Mouse (Mus musculus) cerebellum, adult 2 months (tissue): Measurements from ENCODE around the gene Prr15l. TPM values are rescaled to one million over a fixed set of nuclear protein-coding genes. Genes with fewer than 3 reads are reported as not detected.

Experiments
- DNase-seq, 2 experiments: peaks; one replicate each; pipeline ENCODE4 v3.0.0; 2021
- H3K27ac ChIP-seq: fragments of 200-500 bp; 2 replicates; pipeline ENCODE4 v1.5.1; 2012; ENCODE audit warnings: low read length, control low read depth, inconsistent platforms; ENCODE audit not compliant: insufficient read depth
- H3K27me3 ChIP-seq: fragments of 200-500 bp; 2 replicates; pipeline ENCODE4 v1.6.1; 2012; ENCODE audit warnings: inconsistent platforms, mild to moderate bottlenecking, low read length, moderate library complexity; ENCODE audit not compliant: control insufficient read depth, insufficient read depth
- H3K4me1 ChIP-seq: fragments of 200-500 bp; 2 replicates; pipeline ENCODE4 v1.6.1; 2011; ENCODE audit warnings: low read length; ENCODE audit not compliant: control insufficient read depth, insufficient read depth
- H3K4me3 ChIP-seq: fragments of 200-500 bp; replicated peaks from 2 replicates; pipeline ENCODE3; 2011; ENCODE audit warnings: mild to moderate bottlenecking, low read depth, low read length, control low read depth; ENCODE audit not compliant: insufficient read depth
- CTCF ChIP-seq: fragments of 200-500 bp; IDR thresholded peaks from 2 replicates; pipeline ENCODE4 v1.5.1; 2011; ENCODE audit warnings: low read depth, mild to moderate bottlenecking, control low read depth, low read length, moderate library complexity, borderline replicate concordance; ENCODE audit not compliant: insufficient read depth
- POLR2A ChIP-seq: fragments of 200-500 bp; IDR thresholded peaks from 2 replicates; pipeline ENCODE4 v1.6.1; 2011; ENCODE audit warnings: low read length, control low read depth, borderline replicate concordance; ENCODE audit not compliant: insufficient read depth
- WGBS: fragments of 180-500 bp; shearing (Covaris S2); methylation state at CpG from one replicate; pipeline ENCODE4 v1.1.7; 2018; 5-methylcytosine and 5-hydroxymethylcytosine counted together
- polyA plus RNA-seq: library from polyadenylated mRNA; depleted of rRNA; stranded (reverse); fragments of >200 nt; gene quantifications from 2 replicates; pipeline ENCODE4 v1.2.3, GENCODE M21; 2012

The Prr15l gene
- polyA plus RNA-seq, 1 experiment, result not detected

DNA sequence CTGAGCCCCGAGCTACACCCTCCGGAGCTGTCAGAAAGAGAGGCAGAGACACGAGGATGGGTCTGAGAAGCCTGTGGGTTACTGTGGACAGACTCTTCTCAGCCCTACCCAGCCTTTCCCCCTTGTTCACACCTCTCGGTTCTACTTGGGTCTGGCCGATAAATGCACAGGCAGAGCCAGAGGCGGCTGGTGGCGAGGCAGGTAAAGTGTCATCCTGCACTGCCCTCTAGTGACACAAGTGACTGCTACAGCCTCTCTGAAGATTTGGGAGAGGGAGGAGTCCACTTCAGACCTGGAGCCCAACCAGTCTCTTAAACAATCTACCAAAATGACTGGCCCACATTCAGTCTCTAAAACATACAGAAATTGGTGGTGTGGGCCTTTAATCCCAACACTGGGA is 17.9 kb upstream of the Prr15l start:
- TF ChIP-seq POLR2A (no peak), CTCF (peak; percentile 95)
- Histone ChIP-seq H3K27me3 (no peaks in the 10 kb centered on the region), H3K4me3 (no peak overlapping the region), H3K27ac (no peak overlapping the region), H3K4me1 (peaks cover 11% of the 10 kb centered on the region)
- peak; percentile 80 to 86 for DNase-seq
- WGBS, result 11% methylated on average over 7 of the region's 7 CpGs

DNA sequence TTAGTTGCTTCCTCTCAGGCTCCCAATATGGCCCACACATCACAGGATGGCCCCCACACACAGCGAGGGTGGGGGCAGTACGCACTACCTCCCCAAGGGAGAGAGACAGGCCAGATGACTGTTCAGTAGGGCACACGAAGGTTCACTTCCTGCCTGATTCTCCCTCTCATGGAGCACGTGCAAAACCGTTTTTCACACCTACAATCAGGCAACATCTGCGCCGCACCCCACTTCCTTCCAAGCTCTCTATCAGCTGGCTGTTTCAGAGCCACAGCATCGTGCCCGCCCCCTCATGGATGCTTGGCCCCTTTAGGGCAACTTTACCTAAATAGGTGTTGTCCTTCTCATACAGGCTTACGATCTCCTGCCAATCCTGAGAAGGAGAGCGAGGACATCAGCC is 15.2 kb upstream of the Prr15l start:
- WGBS, result 82% methylated on average over 11 of the region's 11 CpGs
- DNase-seq, result no peak
- Histone ChIP-seq H3K27me3 (no peaks in the 10 kb centered on the region), H3K4me1 (peaks cover 11% of the 10 kb centered on the region), H3K27ac (no peak overlapping the region), H3K4me3 (no peak overlapping the region)
- TF ChIP-seq CTCF (no peak), POLR2A (no peak)

GRCm38 (mm10) chr11:96916044-96916884 is 11.6 kb upstream of the Prr15l start, which contains the start of gene Cdk5rap3:
Cdk5rap3 (minus strand) TSS chr11:96916496.
- peak; percentile 98 to 100 for DNase-seq
- WGBS, result under 1% methylated on average over 55 of the region's 55 CpGs
- H3K4me1 ChIP-seq, result no peaks in the 10 kb centered on the region
- H3K27me3 ChIP-seq, result no peaks in the 10 kb centered on the region
- peak within 1 kb of the TSS; percentile 40; the same call in 1 of the 2 replicates for H3K27ac ChIP-seq
- H3K4me3 ChIP-seq, result peak within 1 kb of the TSS; percentile 78
- peak; percentile 81 for TF ChIP-seq CTCF
- TF ChIP-seq POLR2A, result peak; percentile 73; the same call in 1 of the 2 replicates

DNA sequence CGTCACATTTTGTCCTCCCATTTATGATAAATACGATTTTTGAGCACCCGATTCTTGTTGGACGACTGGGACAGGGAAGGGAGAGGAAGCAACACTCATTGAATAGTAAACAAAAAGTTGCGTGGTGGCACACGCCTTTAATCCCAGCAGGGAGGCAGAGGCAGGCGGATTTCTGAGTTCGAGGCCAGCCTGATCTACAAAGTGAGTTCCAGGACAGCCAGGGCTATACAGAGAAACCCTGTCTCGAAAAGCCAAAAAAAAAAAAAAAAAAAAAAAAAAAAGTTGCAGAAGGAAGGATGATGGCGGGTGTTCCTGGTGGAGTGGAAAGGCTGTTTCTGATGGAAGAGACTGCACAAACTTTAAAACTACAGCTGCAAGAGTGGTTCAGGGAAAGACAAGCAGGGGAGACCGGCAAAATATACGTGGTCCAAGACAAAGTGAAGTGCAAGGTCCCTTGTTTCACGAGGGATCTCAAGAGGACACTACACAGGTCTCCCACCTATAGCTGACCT is 11.0 kb upstream of the Prr15l start:
- H3K4me1 ChIP-seq, result no peaks in the 10 kb centered on the region
- H3K27me3 ChIP-seq, result no peaks in the 10 kb centered on the region
- H3K4me3 ChIP-seq, result peak overlapping the region; percentile 28
- 25% methylated on average over 13 of the region's 13 CpGs for WGBS
- H3K27ac ChIP-seq, result no peak overlapping the region
- TF ChIP-seq POLR2A (no peak), CTCF (no peak)
- no peak for DNase-seq

- no peak overlapping the region for H3K4me3 ChIP-seq
- no peaks in the 10 kb centered on the region for H3K27me3 ChIP-seq
- DNase-seq, result no peak
- H3K27ac ChIP-seq, result no peak overlapping the region
- 92% methylated on average over 6 of the region's 6 CpGs for WGBS
- no peak for TF ChIP-seq POLR2A
- no peak for TF ChIP-seq CTCF
- no peaks in the 10 kb centered on the region for H3K4me1 ChIP-seq
Observed at GRCm38 (mm10) chr11:96917415-96917814, 10.5 kb upstream of the Prr15l start.

DNA sequence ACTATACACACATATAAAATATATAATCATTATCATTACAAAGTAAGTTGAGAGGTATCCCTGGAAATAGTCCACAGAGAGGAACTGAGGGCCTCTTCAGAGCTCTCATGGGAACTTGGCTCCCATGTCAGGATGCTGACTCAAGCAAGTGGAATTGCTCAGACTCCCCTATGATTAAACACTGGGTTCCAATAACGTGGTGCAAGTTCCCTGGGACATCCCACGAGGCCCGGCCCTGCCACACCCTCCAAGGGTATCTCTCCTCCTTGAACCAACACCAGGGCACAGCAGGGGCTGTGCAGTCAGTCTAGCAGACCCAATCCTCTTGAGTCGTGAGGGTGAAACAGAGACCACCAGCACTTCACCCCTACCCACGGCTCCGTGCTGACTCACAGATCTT is 8.9 kb upstream of the Prr15l start:
- WGBS, result 51% methylated on average over 6 of the region's 6 CpGs

DNA sequence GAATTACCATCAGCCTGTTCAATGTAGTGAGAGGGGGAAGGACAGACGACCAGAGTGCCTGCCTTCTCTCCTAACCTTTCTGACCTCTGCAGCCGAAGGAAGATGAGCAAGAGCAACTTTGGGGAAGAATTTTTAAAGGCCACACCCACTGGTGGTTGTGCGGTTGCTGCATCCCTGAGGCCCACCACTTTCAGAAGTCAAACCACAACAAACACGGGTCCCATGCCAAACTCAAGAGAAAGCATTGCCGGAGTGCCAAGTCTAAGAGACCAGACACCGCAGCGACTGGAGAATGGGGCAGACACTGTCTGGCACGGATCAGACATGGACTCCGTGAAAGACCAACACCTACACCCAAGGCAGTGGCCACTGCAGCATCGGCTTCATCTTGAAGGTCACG is 3.0 kb upstream of the Prr15l start:
- no peak for TF ChIP-seq POLR2A
- no peak for TF ChIP-seq CTCF
- WGBS, result 61% methylated on average over 11 of the region's 11 CpGs
- Histone ChIP-seq H3K4me3 (no peak overlapping the region), H3K27me3 (no peaks in the 10 kb centered on the region), H3K4me1 (no peaks in the 10 kb centered on the region), H3K27ac (no peak overlapping the region)
- DNase-seq, result no peak

More for the DNA sequence above, 8.9 kb upstream of the Prr15l start:
- Histone ChIP-seq H3K4me1 (no peaks in the 10 kb centered on the region), H3K27me3 (no peaks in the 10 kb centered on the region), H3K4me3 (no peak overlapping the region), H3K27ac (no peak overlapping the region)
- TF ChIP-seq POLR2A (no peak), CTCF (no peak)
- DNase-seq, result no peak
